Mouse (Mus musculus) liver, postnatal 0 days (tissue): ENCODE data around the gene Alcam. TPM values are rescaled to one million over a fixed set of nuclear protein-coding genes. Genes with fewer than 3 reads are reported as not detected.

ENCODE experiments used
- ATAC-seq: fragments of 200-750 bp; cut with Nextera tagmentation; 2 replicates; pipeline ENCODE4 v1.8.0; 2017; ENCODE audit warnings: mild to moderate bottlenecking, moderate library complexity
- DNase-seq: peaks from one replicate; pipeline ENCODE4 v3.0.0-alpha.2; 2016
- H3K27ac ChIP-seq: fragments of 300-500 bp; sonication (generic); 2 replicates; pipeline ENCODE4 v1.5.1; 2014; ENCODE audit warnings: antibody characterized with exemption, moderate library complexity, mild to moderate bottlenecking, low read depth
- H3K27me3 ChIP-seq: fragments of 300-500 bp; sonication (generic); 2 replicates; pipeline ENCODE4 v1.6.1; 2014; ENCODE audit warnings: low read length, control low read depth, mixed read lengths; ENCODE audit not compliant: insufficient read depth
- H3K36me3 ChIP-seq: fragments of 300-500 bp; sonication (generic); replicated peaks from 2 replicates; pipeline ENCODE4 v1.6.1; 2014; ENCODE audit warnings: mild to moderate bottlenecking, control low read depth, low read length, moderate library complexity, mixed read lengths; ENCODE audit not compliant: insufficient read depth
- H3K4me1 ChIP-seq: fragments of 300-500 bp; sonication (generic); 2 replicates; pipeline ENCODE4 v1.6.1; 2014; ENCODE audit warnings: antibody characterized with exemption, mild to moderate bottlenecking, control low read depth; ENCODE audit not compliant: insufficient read depth
- H3K4me2 ChIP-seq: fragments of 300-500 bp; sonication (generic); 2 replicates; pipeline ENCODE4 v1.6.1; 2014; ENCODE audit warnings: low read depth, mild to moderate bottlenecking, low read length, moderate library complexity, mixed read lengths
- H3K4me3 ChIP-seq: fragments of 300-500 bp; sonication (generic); 2 replicates; pipeline ENCODE4 v1.5.1; 2014; ENCODE audit warnings: low read depth, low read length
- H3K9ac ChIP-seq: fragments of 300-500 bp; sonication (generic); replicated peaks from 2 replicates; pipeline ENCODE4 v1.6.1; 2014; ENCODE audit warnings: mild to moderate bottlenecking, moderate library complexity
- H3K9me3 ChIP-seq: fragments of 300-500 bp; sonication (generic); 2 replicates; pipeline ENCODE4 v1.6.1; 2016; ENCODE audit warnings: mild to moderate bottlenecking, control low read depth, low read length, mixed read lengths
- CTCF ChIP-seq: sonication (generic); IDR thresholded peaks from 2 replicates; pipeline ENCODE4 v1.5.1; 2016; ENCODE audit warnings: antibody characterized with exemption, low read depth
- EP300 ChIP-seq: IDR thresholded peaks from 2 replicates; pipeline ENCODE4 v1.6.1; 2016; ENCODE audit warnings: antibody characterized with exemption, low read depth, mild to moderate bottlenecking
- WGBS: fragments of 180-500 bp; shearing (Covaris S2); extraction: QIAGEN DNeasy Blood & Tissue Kit; methylation state at CpG from one replicate; pipeline ENCODE4 v1.1.7; 2014; ENCODE audit not compliant: insufficient replicate concordance; 5-methylcytosine and 5-hydroxymethylcytosine counted together
- polyA plus RNA-seq: library from polyadenylated mRNA; unstranded; fragments of >200 nt; fragmentation: Nextera tagmentation; extraction: Ambion mirVana; gene quantifications from 2 replicates; pipeline ENCODE4 v1.2.1, GENCODE M21; 2015

Alcam gene
- polyA plus RNA-seq, 1 experiment from 2014 or later = 8.1 TPM

DNA sequence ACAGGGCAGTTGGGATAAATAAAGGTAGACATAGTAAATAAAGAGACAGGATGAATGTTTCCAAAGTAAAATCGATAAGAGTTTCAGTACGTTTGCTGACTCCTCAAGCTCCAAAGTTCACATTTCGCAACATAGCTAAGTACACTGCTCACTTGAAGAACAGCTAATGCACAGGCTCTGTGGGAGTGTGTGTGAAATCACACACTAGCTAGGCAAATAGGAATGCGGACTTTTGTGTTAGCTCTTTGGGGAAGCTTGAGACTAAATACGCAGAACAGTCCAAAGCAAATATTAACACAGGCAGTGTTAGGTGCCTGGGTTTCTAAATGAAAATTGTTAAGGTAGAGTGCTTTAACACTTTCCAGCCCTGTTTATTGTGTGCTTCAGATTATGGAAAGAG lies 120.2 kb downstream of the Alcam start:
- WGBS = 54% methylated on average over 5 of the region's 5 CpGs
- Histone ChIP-seq H3K4me3 (no peak overlapping the region), H3K4me2 (no peak overlapping the region), H3K27ac (peak overlapping the region; percentile 62), H3K4me1 (peaks cover 5% of the 10 kb centered on the region; the same call in 1 of the 2 replicates), H3K27me3 (no peaks in the 10 kb centered on the region), H3K9ac (no peak overlapping the region), H3K36me3 (no peaks in the 10 kb centered on the region), H3K9me3 (no peaks in the 10 kb centered on the region)
- TF ChIP-seq EP300 (peak; percentile 78), CTCF (no peak)
- DNase-seq (peak; percentile 34), ATAC-seq (peak; percentile 99)

DNA sequence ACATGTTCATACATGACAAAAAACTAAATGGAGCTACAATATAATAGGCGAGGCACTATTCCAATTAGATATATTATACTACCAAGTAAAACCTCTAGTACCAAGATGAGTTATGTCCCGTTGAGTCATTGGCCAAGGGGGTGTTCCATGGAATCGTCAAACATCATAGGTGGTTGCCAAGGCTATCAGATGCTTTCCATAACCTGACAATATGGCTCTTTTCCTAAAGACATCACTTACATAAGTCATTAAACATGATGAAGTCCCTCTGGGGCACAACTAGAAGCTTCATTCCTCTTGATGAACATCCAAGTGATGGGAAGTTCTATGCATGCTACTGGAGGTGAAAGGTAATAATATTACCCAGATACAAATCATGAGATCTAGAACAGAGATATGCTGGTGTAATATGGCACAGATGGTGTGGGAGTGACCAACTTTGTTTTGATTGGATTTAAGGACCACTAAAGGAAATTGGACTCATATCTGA lies 122.5 kb downstream of the Alcam start:
- 82% methylated on average over 3 of the region's 3 CpGs for WGBS
- H3K4me2 ChIP-seq = no peak overlapping the region

DNA sequence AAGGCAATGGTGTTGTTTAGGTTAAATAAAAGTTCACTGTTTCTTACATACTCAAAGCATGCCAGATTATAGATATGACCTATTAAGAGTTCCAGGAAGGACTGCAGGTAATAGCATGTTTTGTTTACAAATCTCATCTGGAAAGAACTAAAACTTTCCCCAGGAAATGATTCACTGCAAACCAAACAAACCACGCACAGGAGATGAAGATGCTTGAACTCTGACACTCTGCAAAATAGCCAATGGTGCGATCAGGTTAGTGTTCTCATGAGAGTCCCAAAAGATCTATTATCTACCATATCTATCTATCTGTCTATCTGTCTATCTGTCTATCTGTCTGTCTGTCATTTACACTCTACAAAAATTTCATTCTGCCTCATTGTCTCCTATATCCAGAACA lies 124.5 kb downstream of the Alcam start:
- no peak overlapping the region for H3K27ac ChIP-seq
- no peak overlapping the region for H3K4me3 ChIP-seq
- WGBS = 44% methylated on average over 2 of the region's 2 CpGs
- no peaks in the 10 kb centered on the region for H3K27me3 ChIP-seq
- no peak overlapping the region for H3K4me2 ChIP-seq
- DNase-seq (no peak), ATAC-seq (no peak)
- TF ChIP-seq CTCF (no peak), EP300 (no peak)
- H3K36me3 ChIP-seq = no peaks in the 10 kb centered on the region
- H3K9ac ChIP-seq = no peak overlapping the region
- H3K9me3 ChIP-seq = no peaks in the 10 kb centered on the region
- H3K4me1 ChIP-seq = peaks cover 3% of the 10 kb centered on the region; the same call in 1 of the 2 replicates

More for the DNA sequence above, 122.5 kb downstream of the Alcam start:
- no peak for TF ChIP-seq EP300
- no peak for TF ChIP-seq CTCF
- DNase-seq = no peak
- no peaks in the 10 kb centered on the region for H3K27me3 ChIP-seq
- ATAC-seq = no peak
- H3K27ac ChIP-seq = no peak overlapping the region
- peaks cover 5% of the 10 kb centered on the region; the same call in 1 of the 2 replicates for H3K4me1 ChIP-seq
- no peak overlapping the region for H3K9ac ChIP-seq
- H3K36me3 ChIP-seq = no peaks in the 10 kb centered on the region
- H3K4me3 ChIP-seq = no peak overlapping the region
- H3K9me3 ChIP-seq = no peaks in the 10 kb centered on the region

DNA sequence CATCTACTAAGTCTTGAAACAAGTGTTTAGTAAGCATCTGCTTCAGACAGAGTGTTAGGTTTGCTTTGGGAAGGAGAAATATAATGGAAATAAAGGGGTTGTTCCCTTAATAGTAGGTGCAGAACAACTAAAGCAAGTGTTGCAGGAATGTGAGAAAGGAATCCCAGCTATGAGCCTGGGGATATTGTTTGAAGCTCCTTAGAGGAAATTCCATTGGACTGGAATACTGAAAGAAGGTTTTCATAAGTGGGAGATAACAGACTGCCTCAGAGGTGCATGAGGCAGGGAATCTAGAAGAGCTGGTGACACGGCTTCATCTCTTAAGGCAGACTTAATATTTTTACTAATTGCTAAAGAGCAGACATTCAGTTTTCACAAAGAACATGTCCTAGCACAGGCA lies 134.6 kb downstream of the Alcam start:
- Histone ChIP-seq H3K27me3 (no peaks in the 10 kb centered on the region), H3K4me2 (no peak overlapping the region), H3K36me3 (no peaks in the 10 kb centered on the region), H3K9ac (no peak overlapping the region), H3K4me3 (no peak overlapping the region), H3K9me3 (no peaks in the 10 kb centered on the region), H3K27ac (no peak overlapping the region), H3K4me1 (no peaks in the 10 kb centered on the region; the same call in 1 of the 2 replicates)
- ATAC-seq = no peak
- DNase-seq = no peak
- no peak for TF ChIP-seq CTCF
- TF ChIP-seq EP300 = no peak
- 70% methylated on average over 1 of the region's 1 CpGs for WGBS

DNA sequence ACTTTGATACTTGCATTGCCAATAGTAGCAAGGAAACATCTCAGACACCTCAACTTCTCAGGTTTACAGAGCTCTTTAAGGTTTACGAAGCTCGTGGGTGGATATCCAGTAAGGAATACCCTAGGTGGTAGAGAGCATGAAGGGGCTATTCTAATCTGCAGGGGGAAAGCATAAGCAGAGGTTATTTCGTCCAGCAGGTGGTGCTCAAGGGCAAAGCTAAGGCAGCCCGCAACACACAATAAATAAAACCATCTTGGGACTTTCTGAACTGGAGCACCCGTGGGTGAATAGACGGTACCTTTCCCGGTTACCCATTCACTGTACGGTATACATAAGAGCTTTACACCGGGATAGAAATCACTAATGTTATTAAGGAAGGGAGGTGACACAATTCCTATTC lies 142.8 kb downstream of the Alcam start:
- no peak overlapping the region for H3K27ac ChIP-seq
- H3K9me3 ChIP-seq = no peaks in the 10 kb centered on the region
- no peak overlapping the region for H3K9ac ChIP-seq
- TF ChIP-seq CTCF = peak; percentile 86
- TF ChIP-seq EP300 = no peak
- no peaks in the 10 kb centered on the region for H3K36me3 ChIP-seq
- H3K4me2 ChIP-seq = peak overlapping the region; percentile 41
- H3K27me3 ChIP-seq = no peaks in the 10 kb centered on the region
- no peaks in the 10 kb centered on the region for H3K4me1 ChIP-seq
- ATAC-seq (0 out of 2 replicates have a peak, but pooled peaks have one; percentile 31), DNase-seq (peak; percentile 73)
- WGBS = 14% methylated on average over 9 of the region's 9 CpGs
- H3K4me3 ChIP-seq = no peak overlapping the region

DNA sequence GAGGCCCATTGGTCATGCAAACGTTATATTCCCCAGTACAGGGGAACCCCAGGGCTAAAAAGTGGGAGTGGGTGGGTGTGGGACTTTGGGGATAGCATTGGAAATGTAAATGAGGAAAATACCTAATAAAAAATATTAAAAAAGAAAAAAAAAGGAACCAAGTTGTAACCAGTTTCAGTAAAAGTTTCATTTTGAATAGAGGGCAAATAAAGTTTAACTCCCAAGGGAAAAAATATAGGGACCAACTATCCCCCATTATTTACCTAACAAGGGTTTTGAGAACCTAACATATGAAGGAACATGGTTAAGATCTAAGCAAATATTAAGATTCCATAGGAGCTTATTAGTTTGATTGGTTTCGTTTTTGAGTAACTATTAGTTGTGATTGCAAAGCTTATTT lies 146.9 kb downstream of the Alcam start:
- TF ChIP-seq EP300 (no peak), CTCF (no peak)
- no peak overlapping the region for H3K27ac ChIP-seq
- 75% methylated on average over 2 of the region's 2 CpGs for WGBS
- no peaks in the 10 kb centered on the region for H3K36me3 ChIP-seq
- H3K4me1 ChIP-seq = no peaks in the 10 kb centered on the region
- H3K27me3 ChIP-seq = no peaks in the 10 kb centered on the region
- no peak overlapping the region for H3K4me2 ChIP-seq
- ATAC-seq (no peak), DNase-seq (no peak)
- no peak overlapping the region for H3K9ac ChIP-seq
- H3K4me3 ChIP-seq = no peak overlapping the region
- no peaks in the 10 kb centered on the region for H3K9me3 ChIP-seq

DNA sequence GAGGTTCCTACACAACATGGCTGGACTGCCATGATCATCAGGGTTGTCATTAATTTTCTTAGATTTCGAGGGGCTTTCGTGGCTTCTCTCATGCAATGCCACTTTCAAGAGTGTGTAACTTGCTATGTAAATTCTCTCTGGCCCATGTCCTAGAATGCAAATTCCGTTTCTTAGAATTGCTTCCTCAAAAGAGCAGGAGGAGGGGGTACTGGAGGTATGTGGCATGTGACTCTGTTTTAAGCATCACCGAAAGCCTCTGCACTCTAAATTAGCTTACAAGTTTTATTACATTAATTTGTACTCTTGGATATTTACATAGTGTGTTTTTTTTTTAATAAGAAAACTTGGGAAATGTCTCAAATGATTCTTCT lies 150.4 kb downstream of the Alcam start:
- TF ChIP-seq CTCF = no peak
- TF ChIP-seq EP300 = no peak
- Histone ChIP-seq H3K4me2 (no peak overlapping the region), H3K27ac (no peak overlapping the region), H3K9ac (no peak overlapping the region), H3K27me3 (no peaks in the 10 kb centered on the region), H3K4me3 (no peak overlapping the region), H3K4me1 (no peaks in the 10 kb centered on the region), H3K36me3 (no peaks in the 10 kb centered on the region), H3K9me3 (no peaks in the 10 kb centered on the region)
- 75% methylated on average over 4 of the region's 4 CpGs for WGBS
- ATAC-seq (no peak), DNase-seq (no peak)
